Mouse (Mus musculus): ENCODE results near the gene Hrct1. TPM values are rescaled to one million over a fixed set of nuclear protein-coding genes. Genes with fewer than 3 reads are reported as not detected.

Hrct1 gene
- total and polyA plus RNA-seq, 3 experiments = 4.0 to 10.7 (median 4.7) TPM

- Histone ChIP-seq H3K36me3 (ENCODE audit: control insufficient read depth, insufficient read depth, low read length) (no peaks in the 10 kb centered on the region), H3K4me3 (no peak overlapping the region), H3K27me3 (ENCODE audit: control insufficient read depth, insufficient read depth, low read length) (no peaks in the 10 kb centered on the region), H3K27ac (no peak overlapping the region), H3K4me1 (ENCODE audit: control insufficient read depth, insufficient read depth, low read length) (peaks cover 8% of the 10 kb centered on the region), H3K79me2 (replicated peaks; ENCODE audit: control insufficient read depth, insufficient read depth, low read length) (no peaks in the 10 kb centered on the region), H3K9ac (ENCODE audit: low read depth, low read length) (no peak overlapping the region)
- no peak for DNase-seq
- intact Hi-C loops (cut with DNase I) = loop anchor here (2.0 kb wide), 1 partner anchor 139 kb away; no protein-coding TSS in a partner anchor
- 89% methylated on average over 4 of the region's 4 CpGs for WGBS
- TF ChIP-seq EP300 (IDR thresholded peaks at IDR 0.05; ENCODE audit: insufficient read depth, low read depth, low read length) (no peak), POLR2A (IDR thresholded peaks at IDR 0.05; ENCODE audit: insufficient read depth, low read depth, low read length) (no peak), CTCF (IDR thresholded peaks at IDR 0.05) (no peak)
Observed at GRCm38 (mm10) chr4:43722191-43722590, 4.8 kb upstream of the Hrct1 start.

- no peaks in the 10 kb centered on the region for H3K36me3 ChIP-seq (ENCODE audit: control insufficient read depth, insufficient read depth, low read length)
- peak overlapping the region; percentile 31; the same call in 1 of the 2 replicates for H3K27ac ChIP-seq
- TF ChIP-seq EP300 (IDR thresholded peaks at IDR 0.05; ENCODE audit: insufficient read depth, low read depth, low read length) (no peak), CTCF (IDR thresholded peaks at IDR 0.05) (peak; percentile 84), POLR2A (IDR thresholded peaks at IDR 0.05; ENCODE audit: insufficient read depth, low read depth, low read length) (no peak)
- peaks cover 24% of the 10 kb centered on the region for H3K4me1 ChIP-seq (ENCODE audit: control insufficient read depth, insufficient read depth, low read length)
- intact Hi-C loops (cut with DNase I) = loop anchor here (1.0 to 2.0 kb wide), 2 partner anchors 19 to 38 kb away; no protein-coding TSS in a partner anchor
- H3K9ac ChIP-seq (ENCODE audit: low read depth, low read length) = no peak overlapping the region
- H3K27me3 ChIP-seq (ENCODE audit: control insufficient read depth, insufficient read depth, low read length) = no peaks in the 10 kb centered on the region
- peak; percentile 49 to 53 for DNase-seq
- H3K79me2 ChIP-seq (replicated peaks; ENCODE audit: control insufficient read depth, insufficient read depth, low read length) = no peaks in the 10 kb centered on the region
- WGBS = 8% methylated on average over 1 of the region's 1 CpGs
- no peak overlapping the region for H3K4me3 ChIP-seq
Observed at GRCm38 (mm10) chr4:43724764-43725163, 2.2 kb upstream of the Hrct1 start.

- intact Hi-C loops (cut with DNase I) = no loop called here
- DNase-seq = no peak
- H3K4me1 ChIP-seq (ENCODE audit: control insufficient read depth, insufficient read depth, low read length) = peaks cover 27% of the 10 kb centered on the region
Observed at GRCm38 (mm10) chr4:43726228-43726993, 577 bp upstream of the Hrct1 start.

GRCm38 (mm10) chr4:43727718-43728575, 959 bp downstream of the Hrct1 start:
- Histone ChIP-seq H3K36me3 (ENCODE audit: control insufficient read depth, insufficient read depth, low read length) (no peaks in the 10 kb centered on the region), H3K79me2 (replicated peaks; ENCODE audit: control insufficient read depth, insufficient read depth, low read length) (no peaks in the 10 kb centered on the region), H3K27ac (peak overlapping the region; percentile 96), H3K4me1 (ENCODE audit: control insufficient read depth, insufficient read depth, low read length) (peaks cover 31% of the 10 kb centered on the region), H3K27me3 (ENCODE audit: control insufficient read depth, insufficient read depth, low read length) (no peaks in the 10 kb centered on the region), H3K9ac (ENCODE audit: low read depth, low read length) (peak overlapping the region; percentile 64), H3K4me3 (peak overlapping the region; percentile 31)
- DNase-seq = peak in 1 of 2 experiments; percentile 70
- intact Hi-C loops (cut with DNase I) = no loop called here
- 46% methylated on average over 7 of the region's 7 CpGs for WGBS
- TF ChIP-seq CTCF (IDR thresholded peaks at IDR 0.05) (no peak), EP300 (IDR thresholded peaks at IDR 0.05; ENCODE audit: insufficient read depth, low read depth, low read length) (no peak), POLR2A (IDR thresholded peaks at IDR 0.05; ENCODE audit: insufficient read depth, low read depth, low read length) (no peak)

More at GRCm38 (mm10) chr4:43726228-43726993, 577 bp upstream of the Hrct1 start:
- no peaks in the 10 kb centered on the region for H3K79me2 ChIP-seq (replicated peaks; ENCODE audit: control insufficient read depth, insufficient read depth, low read length)
- TF ChIP-seq EP300 (IDR thresholded peaks at IDR 0.05; ENCODE audit: insufficient read depth, low read depth, low read length) (no peak), POLR2A (IDR thresholded peaks at IDR 0.05; ENCODE audit: insufficient read depth, low read depth, low read length) (no peak), CTCF (IDR thresholded peaks at IDR 0.05) (no peak)
- H3K27ac ChIP-seq = peak overlapping the region; percentile 96
- H3K4me3 ChIP-seq = 0 out of 2 replicates have a peak overlapping the region, but pooled peaks have one; percentile 3
- peak overlapping the region; percentile 60 for H3K9ac ChIP-seq (ENCODE audit: low read depth, low read length)
- no peaks in the 10 kb centered on the region for H3K27me3 ChIP-seq (ENCODE audit: control insufficient read depth, insufficient read depth, low read length)
- H3K36me3 ChIP-seq (ENCODE audit: control insufficient read depth, insufficient read depth, low read length) = no peaks in the 10 kb centered on the region
- 43% methylated on average over 12 of the region's 12 CpGs for WGBS

GRCm38 (mm10) chr4:43728576-43728954, 1.6 kb downstream of the Hrct1 start:
- peak overlapping the region; percentile 96 for H3K27ac ChIP-seq
- H3K4me3 ChIP-seq = peak overlapping the region; percentile 31
- peak overlapping the region; percentile 48 for H3K9ac ChIP-seq (ENCODE audit: low read depth, low read length)
- 5% methylated on average over 5 of the region's 5 CpGs for WGBS
- no peaks in the 10 kb centered on the region for H3K36me3 ChIP-seq (ENCODE audit: control insufficient read depth, insufficient read depth, low read length)
- H3K4me1 ChIP-seq (ENCODE audit: control insufficient read depth, insufficient read depth, low read length) = peaks cover 35% of the 10 kb centered on the region
- DNase-seq = peak; percentile 76 to 88
- no peaks in the 10 kb centered on the region for H3K27me3 ChIP-seq (ENCODE audit: control insufficient read depth, insufficient read depth, low read length)
- peak; percentile 100 for TF ChIP-seq EP300 (IDR thresholded peaks at IDR 0.05; ENCODE audit: insufficient read depth, low read depth, low read length)
- no peak for TF ChIP-seq CTCF (IDR thresholded peaks at IDR 0.05)
- peak; percentile 89 for TF ChIP-seq POLR2A (IDR thresholded peaks at IDR 0.05; ENCODE audit: insufficient read depth, low read depth, low read length)
- intact Hi-C loops (cut with DNase I) = no loop called here
- H3K79me2 ChIP-seq (replicated peaks; ENCODE audit: control insufficient read depth, insufficient read depth, low read length) = no peaks in the 10 kb centered on the region

Data from heart, adult 2 months (tissue).